Mouse (Mus musculus) liver, embryonic 11.5 days (tissue): ENCODE results near the gene Des. TPM values are rescaled to one million over a fixed set of nuclear protein-coding genes. Genes with fewer than 3 reads are reported as not detected.

Source experiments
- ATAC-seq: fragments of 200-750 bp; cut with Nextera tagmentation; replicated peaks from 2 replicates; pipeline ENCODE4 v1.8.0; 2017; ENCODE audit warnings: moderate number of reproducible peaks, mild to moderate bottlenecking, moderate TSS enrichment, moderate library complexity; ENCODE audit not compliant: low FRiP score
- DNase-seq: peaks from one replicate; pipeline ENCODE4 v3.0.0-alpha.2; 2017; ENCODE audit warnings: low spot score
- H3K27ac ChIP-seq: fragments of 300-500 bp; sonication (generic); 2 replicates; pipeline ENCODE4 v1.5.1; 2014; ENCODE audit warnings: mild to moderate bottlenecking, low read depth, low read length, control low read depth
- H3K27me3 ChIP-seq: fragments of 300-500 bp; sonication (generic); replicated peaks from 2 replicates; pipeline ENCODE4 v1.6.1; 2014; ENCODE audit warnings: low read length, mixed read lengths; ENCODE audit not compliant: control insufficient read depth, insufficient read depth
- H3K36me3 ChIP-seq: fragments of 300-500 bp; sonication (generic); 2 replicates; pipeline ENCODE4 v1.6.1; 2014; ENCODE audit warnings: mild to moderate bottlenecking, low read length, moderate library complexity, mixed read lengths; ENCODE audit not compliant: control insufficient read depth, insufficient read depth
- H3K4me1 ChIP-seq: fragments of 300-500 bp; sonication (generic); replicated peaks from 2 replicates; pipeline ENCODE4 v1.6.1; 2014; ENCODE audit warnings: low read length, mixed read lengths; ENCODE audit not compliant: control insufficient read depth, insufficient read depth
- H3K4me2 ChIP-seq: fragments of 300-500 bp; sonication (generic); 2 replicates; pipeline ENCODE4 v1.6.1; 2014; ENCODE audit warnings: mild to moderate bottlenecking, control low read depth, moderate library complexity
- H3K4me3 ChIP-seq: fragments of 300-500 bp; sonication (generic); 2 replicates; pipeline ENCODE4 v1.5.1; 2014; ENCODE audit warnings: low read depth, low read length, control low read depth
- H3K9ac ChIP-seq: fragments of 300-500 bp; sonication (generic); 2 replicates; pipeline ENCODE4 v1.6.1; 2014; ENCODE audit warnings: low read depth, low read length, control low read depth
- H3K9me3 ChIP-seq: fragments of 300-500 bp; sonication (generic); 2 replicates; pipeline ENCODE4 v1.6.1; 2016; ENCODE audit warnings: low read length, inconsistent platforms, mixed read lengths; ENCODE audit not compliant: control insufficient read depth
- WGBS: fragments of 180-500 bp; shearing (Covaris S2); extraction: QIAGEN DNeasy Blood & Tissue Kit; methylation state at CpG from one replicate; pipeline ENCODE4 v1.1.7; 2014; 5-methylcytosine and 5-hydroxymethylcytosine counted together
- polyA plus RNA-seq: library from polyadenylated mRNA; unstranded; fragments of >200 nt; fragmentation: Nextera tagmentation; extraction: Ambion mirVana; gene quantifications from 2 replicates; pipeline ENCODE4 v1.2.1, GENCODE M21; 2014

Des gene
- polyA plus RNA-seq, 1 experiment from 2014 or later, result 13.3 TPM

GRCm38 (mm10) chr1:75373276-75373675, 13.1 kb downstream of the Des start:
- no peaks in the 10 kb centered on the region for H3K36me3 ChIP-seq
- H3K27ac ChIP-seq, result no peak overlapping the region
- H3K4me2 ChIP-seq, result no peak overlapping the region
- no peaks in the 10 kb centered on the region for H3K9me3 ChIP-seq
- no peak overlapping the region for H3K9ac ChIP-seq
- peaks cover 36% of the 10 kb centered on the region for H3K27me3 ChIP-seq
- peaks cover 14% of the 10 kb centered on the region; the same call in 1 of the 2 replicates for H3K4me1 ChIP-seq
- WGBS, result 73% methylated on average over 3 of the region's 3 CpGs
- no peak overlapping the region for H3K4me3 ChIP-seq
- ATAC-seq (no peak), DNase-seq (no peak)

GRCm38 (mm10) chr1:75374950-75375936, 15.1 kb downstream of the Des start, which contains the start of gene Speg:
Gene Speg, plus strand, starts transcription at chr1:75375297.
- Histone ChIP-seq H3K27me3 (peaks cover 36% of the 10 kb centered on the region), H3K9me3 (no peaks in the 10 kb centered on the region), H3K27ac (no peak within 1 kb of the TSS), H3K4me2 (peak within 1 kb of the TSS; percentile 58), H3K4me1 (peaks cover 9% of the 10 kb centered on the region; the same call in 1 of the 2 replicates), H3K9ac (no peak within 1 kb of the TSS), H3K36me3 (no peaks in the 10 kb centered on the region), H3K4me3 (peak within 1 kb of the TSS; percentile 30; the same call in 1 of the 2 replicates)
- 10% methylated on average over 57 of the region's 57 CpGs for WGBS
- ATAC-seq (no peak; the same call in 1 of the 2 replicates), DNase-seq (no peak)

- Histone ChIP-seq H3K4me2 (no peak overlapping the region), H3K36me3 (no peaks in the 10 kb centered on the region), H3K9me3 (no peaks in the 10 kb centered on the region), H3K4me3 (no peak overlapping the region), H3K4me1 (peaks cover 9% of the 10 kb centered on the region), H3K27ac (no peak overlapping the region), H3K9ac (no peak overlapping the region), H3K27me3 (peaks cover 68% of the 10 kb centered on the region)
- DNase-seq (no peak), ATAC-seq (no peak)
- 66% methylated on average over 2 of the region's 2 CpGs for WGBS
Measured at GRCm38 (mm10) chr1:75379196-75379595, 19.1 kb downstream of the Des start.

DNA sequence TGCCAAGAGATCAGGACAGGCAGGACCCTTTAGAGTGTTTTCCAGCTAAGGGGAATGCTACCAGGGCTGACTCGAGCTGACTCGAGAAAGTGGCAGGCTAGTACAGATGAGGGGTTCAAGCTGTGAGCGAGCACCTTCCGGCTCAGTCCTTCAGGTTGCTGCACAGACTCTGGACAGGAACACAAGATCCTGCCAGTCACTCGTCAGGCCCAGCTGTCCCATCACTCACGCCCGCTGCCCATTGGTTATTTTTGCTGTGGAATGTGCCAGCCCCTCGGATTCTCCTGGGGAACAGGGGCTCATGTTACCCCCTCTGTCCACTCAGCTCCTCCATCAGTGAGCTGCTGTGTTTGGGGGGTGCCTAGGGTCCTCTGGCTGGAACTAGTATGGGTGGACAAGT, 19.8 kb downstream of the Des start:
- WGBS, result 71% methylated on average over 8 of the region's 8 CpGs
- Histone ChIP-seq H3K27me3 (peaks cover 68% of the 10 kb centered on the region), H3K27ac (no peak overlapping the region), H3K9me3 (no peaks in the 10 kb centered on the region), H3K36me3 (no peaks in the 10 kb centered on the region), H3K9ac (no peak overlapping the region), H3K4me3 (no peak overlapping the region), H3K4me2 (no peak overlapping the region), H3K4me1 (peaks cover 6% of the 10 kb centered on the region)
- no peak for ATAC-seq
- no peak for DNase-seq

GRCm38 (mm10) chr1:75380951-75381350, 20.8 kb downstream of the Des start:
- 26% methylated on average over 2 of the region's 2 CpGs for WGBS
- no peaks in the 10 kb centered on the region for H3K9me3 ChIP-seq
- ATAC-seq (no peak), DNase-seq (no peak)
- no peak overlapping the region for H3K4me3 ChIP-seq
- H3K27me3 ChIP-seq, result peaks cover 68% of the 10 kb centered on the region
- H3K4me2 ChIP-seq, result no peak overlapping the region
- H3K27ac ChIP-seq, result no peak overlapping the region
- no peak overlapping the region for H3K9ac ChIP-seq
- no peaks in the 10 kb centered on the region; the same call in 1 of the 2 replicates for H3K4me1 ChIP-seq
- no peaks in the 10 kb centered on the region for H3K36me3 ChIP-seq

GRCm38 (mm10) chr1:75381482-75382355, 21.6 kb downstream of the Des start:
- Histone ChIP-seq H3K4me1 (no peaks in the 10 kb centered on the region; the same call in 1 of the 2 replicates), H3K9ac (0 out of 2 replicates have a peak overlapping the region, but pooled peaks have one; percentile 42), H3K4me2 (peak overlapping the region; percentile 78), H3K27ac (no peak overlapping the region), H3K36me3 (no peaks in the 10 kb centered on the region), H3K9me3 (no peaks in the 10 kb centered on the region), H3K27me3 (peaks cover 69% of the 10 kb centered on the region), H3K4me3 (peak overlapping the region; percentile 59)
- DNase-seq (peak; percentile 48), ATAC-seq (peak; percentile 35)
- WGBS, result 6% methylated on average over 41 of the region's 60 CpGs

DNA sequence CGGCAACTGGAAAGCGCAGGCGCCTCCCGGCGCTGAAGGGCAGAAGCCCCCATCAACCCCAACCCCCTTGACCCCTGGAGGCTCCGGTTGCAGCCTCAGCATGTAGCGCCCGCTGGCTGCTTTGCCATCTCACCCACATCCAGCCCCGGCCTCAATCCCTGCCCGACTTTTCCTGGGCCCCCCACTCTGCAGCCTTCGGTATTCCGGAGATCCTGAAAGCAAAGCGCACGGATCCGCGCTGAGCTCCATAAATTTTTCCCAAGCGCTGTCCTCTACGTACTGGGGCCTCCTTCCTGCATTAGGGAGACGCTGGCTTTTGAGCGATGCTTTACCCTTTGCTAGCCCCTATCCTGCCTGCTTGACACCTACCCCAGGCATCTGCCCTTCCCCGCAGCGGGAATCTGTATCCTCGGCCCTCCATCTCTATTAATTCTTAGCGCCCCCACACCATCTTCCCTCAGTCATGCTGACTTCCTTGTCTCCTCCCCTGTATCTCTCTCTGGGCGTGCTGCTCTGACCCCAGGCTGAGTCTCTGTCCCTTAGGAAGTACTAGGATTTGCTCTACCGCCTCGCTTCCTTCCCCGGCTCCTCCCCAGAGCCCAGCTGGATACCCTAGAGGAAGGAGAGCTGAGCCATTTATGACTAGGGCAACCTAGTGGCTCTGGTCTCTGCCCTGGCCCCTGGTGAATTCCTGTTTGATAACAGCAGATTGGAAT, 22.4 kb downstream of the Des start:
- DNase-seq (no peak), ATAC-seq (no peak; the same call in 1 of the 2 replicates)
- no peak overlapping the region for H3K9ac ChIP-seq
- H3K9me3 ChIP-seq, result no peaks in the 10 kb centered on the region
- H3K4me1 ChIP-seq, result no peaks in the 10 kb centered on the region; the same call in 1 of the 2 replicates
- H3K36me3 ChIP-seq, result no peaks in the 10 kb centered on the region
- H3K27me3 ChIP-seq, result peaks cover 77% of the 10 kb centered on the region
- H3K27ac ChIP-seq, result no peak overlapping the region
- H3K4me2 ChIP-seq, result peak overlapping the region; percentile 78
- WGBS, result 4% methylated on average over 26 of the region's 28 CpGs
- H3K4me3 ChIP-seq, result peak overlapping the region; percentile 59
